In the genomic region with DNA sequence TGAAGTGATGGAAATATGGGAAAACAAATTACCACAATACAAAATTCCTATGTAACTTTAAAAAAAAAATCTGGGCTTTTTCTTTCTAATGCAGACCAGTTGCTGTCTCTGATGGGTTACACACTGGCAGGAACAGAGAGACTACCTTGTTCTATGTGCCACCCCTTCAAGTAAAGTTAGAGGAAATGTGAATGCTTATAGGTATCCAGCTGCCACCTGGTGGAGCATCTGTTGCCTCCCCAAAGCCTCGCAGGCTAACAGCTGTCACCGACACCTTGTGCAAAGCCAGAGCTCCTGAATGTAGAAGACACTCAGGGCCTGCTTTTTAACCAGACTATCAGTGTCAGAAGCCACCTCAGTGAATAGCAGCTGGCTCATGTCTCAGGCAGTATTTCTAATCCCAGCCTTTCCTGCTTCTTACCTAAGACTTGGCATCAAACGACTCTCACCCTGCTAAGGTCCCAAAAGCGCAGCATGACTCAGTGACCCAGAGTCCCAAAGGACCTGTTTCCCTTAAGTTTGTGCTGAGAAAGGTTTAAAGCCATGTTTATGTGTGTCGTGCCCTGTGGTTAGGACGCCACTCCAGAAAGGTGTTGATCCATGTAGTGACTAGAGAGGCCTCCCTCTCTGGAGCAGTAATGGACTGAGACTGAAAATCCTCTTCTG, we compare ENCODE assay signal across 11 mouse cellular contexts.
DNase-seq lines count a peak whose midpoint lies in the region; ATAC-seq and TF ChIP-seq lines count a peak whose summit lies in the region.
"Had no signal": no experiment of that assay in that cellular context is flagged by ENCODE, and none has a peak within 500 bp of the region (broad histone marks: within the 10 kb centered on the region; RNA-seq: fewer than 3 reads in every experiment).

No protein-coding gene starts in this region.

- DNase-seq in adrenal gland, postnatal 14 days = peak; percentile 11
- no peak for DNase-seq in adrenal gland, adult 2 months
- DNase-seq in layer of hippocampus, adult 2 months (ENCODE audit: low spot score in 2 of 2) = no peak
- no peak for DNase-seq in layer of hippocampus, adult 18-20 months (ENCODE audit: low spot score in 2 of 2)
- DNase-seq in NIH3T3 (ENCODE audit: low read depth) = peak; percentile 41
- peak; percentile 85 for DNase-seq in lung, embryonic 14.5 days
- DNase-seq in spleen, postnatal 4 days (ENCODE audit: low spot score in 2 of 2) = no peak

- no peak overlapping the region for H3K4me2 ChIP-seq in lung, embryonic 14.5 days
- H3K4me2 ChIP-seq: kidney, embryonic 15.5 days had no signal

- H3K27ac ChIP-seq in layer of hippocampus, adult 2 months = no peak overlapping the region
- no peak overlapping the region for H3K27ac ChIP-seq in lung, embryonic 14.5 days (ENCODE audit: low read depth)
- H3K27ac ChIP-seq: kidney, embryonic 15.5 days had no signal

- H3K27me3 ChIP-seq in lung, embryonic 14.5 days (ENCODE audit: insufficient read depth, low read length) = no peaks in the 10 kb centered on the region
- H3K27me3 ChIP-seq: kidney, embryonic 15.5 days; megakaryocyte, embryonic 14.5 days had no signal

- H3K4me3 ChIP-seq in layer of hippocampus, adult 2 months = no peak overlapping the region
- H3K4me3 ChIP-seq in lung, embryonic 14.5 days (ENCODE audit: low read depth, low read length) = no peak overlapping the region
- H3K4me3 ChIP-seq: kidney, embryonic 15.5 days; megakaryocyte, embryonic 14.5 days had no signal

- no peak overlapping the region for H3K9ac ChIP-seq in lung, embryonic 14.5 days
- H3K9ac ChIP-seq: kidney, embryonic 15.5 days had no signal

- no peaks in the 10 kb centered on the region for H3K9me3 ChIP-seq in lung, embryonic 14.5 days (ENCODE audit: low read depth, low read length)
- H3K9me3 ChIP-seq: kidney, embryonic 15.5 days had no signal

- peak; percentile 84 for ATAC-seq in lung, embryonic 14.5 days (ENCODE audit: insufficient read depth)
- ATAC-seq in erythroblast, adult 5-6 weeks (replicated peaks; ENCODE audit: low FRiP score, poor library complexity, severe bottlenecking) = no peak
- ATAC-seq: forebrain, embryonic 16.5 days had no signal

- H3K36me3 ChIP-seq in lung, embryonic 14.5 days (ENCODE audit: insufficient read depth) = no peaks in the 10 kb centered on the region
- H3K36me3 ChIP-seq: kidney, embryonic 15.5 days had no signal

- WGBS in lung, embryonic 14.5 days = 25% methylated on average over 6 of the region's 6 CpGs

- H3K4me1 ChIP-seq in lung, embryonic 14.5 days (ENCODE audit: insufficient read depth) = peaks cover 7% of the 10 kb centered on the region
- H3K4me1 ChIP-seq: megakaryocyte, embryonic 14.5 days had no signal

- TF ChIP-seq CTCF in layer of hippocampus, adult 2 months (conservative IDR thresholded peaks at IDR 0.05) = peak; percentile 28; the same call in 1 of the 2 replicates
- peak; percentile 54 for TF ChIP-seq CTCF in lung, embryonic 14.5 days (IDR thresholded peaks at IDR 0.05; ENCODE audit: low read depth)

Comparison
In these comparisons a context has a peak if more than half of its experiments do, and no peak if none do; other contexts are left out.
1. DNase-seq: peak in adrenal gland, postnatal 14 days (single experiment), NIH3T3 (single experiment) and lung, embryonic 14.5 days (single experiment); none in adrenal gland, adult 2 months (single experiment), layer of hippocampus, adult 2 months (0 of 2), layer of hippocampus, adult 18-20 months (0 of 2) and spleen, postnatal 4 days (0 of 2).